Mouse (Mus musculus): ENCODE data around the gene Skap1.

GRCm38 (mm10) chr11:96429891-96430290, 34.5 kb upstream of the Skap1 start:
- TF ChIP-seq CTCF (IDR thresholded peaks at IDR 0.05; ENCODE audit: borderline replicate concordance, insufficient read depth, low read depth, low read length) (no peak), POLR2A (IDR thresholded peaks at IDR 0.05; ENCODE audit: borderline replicate concordance, insufficient read depth, low read length) (no peak)
